In the genomic region with DNA sequence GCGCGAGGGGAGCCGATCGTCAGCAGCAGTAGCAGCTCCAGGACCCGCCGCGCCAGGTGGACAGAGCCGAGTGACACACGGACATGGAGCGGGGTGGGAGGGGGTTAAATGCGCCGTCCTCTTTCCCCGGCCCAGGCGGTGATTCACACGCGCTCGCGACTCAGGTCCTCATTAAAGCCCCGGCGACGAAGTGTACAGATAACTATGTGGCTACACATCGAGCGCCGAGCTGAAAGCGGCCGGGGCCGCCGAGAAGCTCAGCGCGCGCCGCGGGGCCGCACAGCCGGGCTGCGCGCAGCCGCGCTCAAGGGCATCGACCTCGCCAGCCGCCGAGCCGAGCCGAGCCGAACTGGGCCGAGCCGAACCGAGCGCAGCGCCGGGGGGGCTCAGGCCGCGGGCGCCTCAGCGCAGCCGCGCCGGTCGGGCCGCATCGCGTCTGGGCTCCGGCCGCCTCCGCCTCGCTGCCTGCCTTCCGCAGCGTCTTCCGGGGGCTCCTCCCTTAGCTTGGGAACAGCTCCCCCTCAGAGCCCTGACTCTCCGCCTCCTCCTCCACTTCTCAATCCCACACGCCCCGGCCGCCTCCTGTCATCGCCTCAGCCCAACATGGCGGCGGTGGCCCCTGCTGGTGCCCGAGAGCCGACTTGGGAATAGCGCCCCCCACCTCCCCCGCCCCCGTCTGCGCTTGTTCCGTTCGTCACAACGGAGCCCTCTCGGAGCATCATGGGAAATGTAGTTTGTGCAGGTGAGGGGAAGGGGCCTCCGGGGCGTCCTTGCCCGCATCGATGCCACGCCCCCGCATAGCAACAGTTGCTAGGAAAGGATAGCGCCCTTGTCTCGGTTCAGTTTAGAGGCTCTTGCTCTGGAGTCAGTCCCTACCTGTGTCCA, we compare ENCODE assay signal across 8 mouse cellular contexts. TPM values are rescaled to one million over a fixed set of nuclear protein-coding genes. Genes with fewer than 3 reads are reported as not detected.
A peak's percentile ranks its signal among the peaks of the same experiment; 100 is the strongest.
DNase-seq lines count a peak whose midpoint lies in the region; ATAC-seq and TF ChIP-seq lines count a peak whose summit lies in the region.

A gene (minus strand): TSS at position 603 of the 885 bp plus-strand sequence.

- H3K27ac ChIP-seq in forebrain, embryonic 13.5 days: peak within 1 kb of the TSS; percentile 99
- H3K27ac ChIP-seq in liver, postnatal 0 days (ENCODE audit: low read depth): peak within 1 kb of the TSS; percentile 94
- H3K27ac ChIP-seq in neural tube, embryonic 14.5 days (ENCODE audit: low read depth, low read length): peak within 1 kb of the TSS; percentile 95

- no peak for TF ChIP-seq CTCF in E14TG2a.4 (conservative IDR thresholded peaks at IDR 0.05; ENCODE audit: low read length)
- peak; percentile 60 for TF ChIP-seq CTCF in liver, postnatal 0 days (IDR thresholded peaks at IDR 0.05; ENCODE audit: low read depth)

- under 1% methylated on average over 80 of the region's 95 CpGs for WGBS in forebrain, embryonic 13.5 days
- WGBS in large intestine, adult 2 months: under 1% methylated on average over 89 of the region's 95 CpGs
- 0% methylated on average over 91 of the region's 95 CpGs for WGBS in liver, postnatal 0 days (ENCODE audit: insufficient replicate concordance)
- under 1% methylated on average over 89 of the region's 95 CpGs for WGBS in neural tube, embryonic 14.5 days

- H3K4me2 ChIP-seq in forebrain, embryonic 13.5 days: peak within 1 kb of the TSS; percentile 84
- peak within 1 kb of the TSS; percentile 69 for H3K4me2 ChIP-seq in liver, postnatal 0 days (ENCODE audit: low read depth, low read length)
- H3K4me2 ChIP-seq in neural tube, embryonic 14.5 days (ENCODE audit: low read depth, low read length): peak within 1 kb of the TSS; percentile 73

- H3K27me3 ChIP-seq in E14TG2a.4 (ENCODE audit: insufficient read depth, low read length): no peaks in the 10 kb centered on the region
- H3K27me3 ChIP-seq in forebrain, embryonic 13.5 days: peaks cover 8% of the 10 kb centered on the region; the same call in 1 of the 2 replicates
- H3K27me3 ChIP-seq in liver, postnatal 0 days (ENCODE audit: insufficient read depth, low read length): no peaks in the 10 kb centered on the region
- no peaks in the 10 kb centered on the region for H3K27me3 ChIP-seq in neural tube, embryonic 14.5 days (ENCODE audit: control insufficient read depth, insufficient read depth, low read length)

- no peak for TF ChIP-seq EP300 in liver, postnatal 0 days (IDR thresholded peaks at IDR 0.05; ENCODE audit: low read depth)

- peak within 1 kb of the TSS; percentile 85 for H3K4me3 ChIP-seq in E14TG2a.4 (replicated peaks; ENCODE audit: low read length)
- H3K4me3 ChIP-seq in forebrain, embryonic 13.5 days: peak within 1 kb of the TSS; percentile 78
- H3K4me3 ChIP-seq in liver, postnatal 0 days (ENCODE audit: low read depth, low read length): peak within 1 kb of the TSS; percentile 75
- H3K4me3 ChIP-seq in neural tube, embryonic 14.5 days (ENCODE audit: low read depth, low read length): peak within 1 kb of the TSS; percentile 62

- H3K36me3 ChIP-seq in E14TG2a.4 (ENCODE audit: insufficient read depth, low read length): no peaks in the 10 kb centered on the region
- H3K36me3 ChIP-seq in forebrain, embryonic 13.5 days (ENCODE audit: poor library complexity, severe bottlenecking): no peaks in the 10 kb centered on the region
- H3K36me3 ChIP-seq in liver, postnatal 0 days (replicated peaks; ENCODE audit: insufficient read depth, low read length): no peaks in the 10 kb centered on the region
- H3K36me3 ChIP-seq in neural tube, embryonic 14.5 days (ENCODE audit: control insufficient read depth, insufficient read depth, low read length): no peaks in the 10 kb centered on the region

- H3K4me1 ChIP-seq in E14TG2a.4 (replicated peaks; ENCODE audit: low read depth, low read length): peaks cover 62% of the 10 kb centered on the region
- H3K4me1 ChIP-seq in forebrain, embryonic 13.5 days: peaks cover 50% of the 10 kb centered on the region
- peaks cover 28% of the 10 kb centered on the region for H3K4me1 ChIP-seq in liver, postnatal 0 days (ENCODE audit: insufficient read depth)
- peaks cover 22% of the 10 kb centered on the region; the same call in 1 of the 2 replicates for H3K4me1 ChIP-seq in neural tube, embryonic 14.5 days (ENCODE audit: control insufficient read depth, insufficient read depth, low read length)

- H3K9ac ChIP-seq in forebrain, embryonic 13.5 days: peak within 1 kb of the TSS; percentile 86
- H3K9ac ChIP-seq in liver, postnatal 0 days (replicated peaks): peak within 1 kb of the TSS; percentile 78
- peak within 1 kb of the TSS; percentile 68 for H3K9ac ChIP-seq in neural tube, embryonic 14.5 days (replicated peaks; ENCODE audit: low read depth, low read length)

- H3K9me3 ChIP-seq in E14TG2a.4 (ENCODE audit: low read length): no peaks in the 10 kb centered on the region
- H3K9me3 ChIP-seq in forebrain, embryonic 13.5 days (replicated peaks): no peaks in the 10 kb centered on the region
- H3K9me3 ChIP-seq in liver, postnatal 0 days (ENCODE audit: low read length): no peaks in the 10 kb centered on the region
- no peaks in the 10 kb centered on the region for H3K9me3 ChIP-seq in neural tube, embryonic 14.5 days (ENCODE audit: control insufficient read depth, low read length)

- ATAC-seq in cerebellum, adult (ENCODE audit: insufficient number of reproducible peaks, low FRiP score, low TSS enrichment): peak; percentile 88
- ATAC-seq in forebrain, embryonic 13.5 days: peak; percentile 95
- ATAC-seq in liver, postnatal 0 days: peak; percentile 87
- ATAC-seq in neural tube, embryonic 14.5 days (ENCODE audit: low read depth): peak; percentile 96

- intact Hi-C loops in heart, postnatal 10 days (cut with DNase I): no loop called here

- DNase-seq in heart, postnatal 10 days: peak; percentile 95
- no peak for DNase-seq in large intestine, adult 2 months (ENCODE audit: low read depth, low spot score)
- DNase-seq in liver, postnatal 0 days: peak; percentile 91
- peak; percentile 92 for DNase-seq in testis, postnatal 10 days (ENCODE audit: low spot score)

RNA-seq across cellular contexts. Expression of the gene that starts here (rescaled TPM):
- polyA plus RNA-seq in forebrain, embryonic 13.5 days (2015; fragmentation: Nextera tagmentation; extraction: Ambion mirVana): 71.5 and 74.5 TPM in 2 replicates
- 10 to 100 TPM; 80.1 to 96.8 TPM for total RNA-seq in heart, postnatal 10 days (2021)
- polyA plus RNA-seq in large intestine, adult 2 months (2012; rRNA removed): 52.8 and 59.9 TPM in 2 replicates
- polyA plus RNA-seq in liver, postnatal 0 days (2015; fragmentation: Nextera tagmentation; extraction: Ambion mirVana): 37.0 and 39.4 TPM in 2 replicates
- polyA plus RNA-seq in neural tube, embryonic 14.5 days (2014; fragmentation: Nextera tagmentation; extraction: Ambion mirVana): 110 and 112 TPM in 2 replicates
